Mouse (Mus musculus) lung, postnatal 0 days (tissue): Measurements from ENCODE around the gene Ablim1. TPM values are rescaled to one million over a fixed set of nuclear protein-coding genes. Genes with fewer than 3 reads are reported as not detected.
A peak's percentile ranks its signal among the peaks of the same experiment; 100 is the strongest.

Source experiments
- ATAC-seq: fragments of 200-750 bp; cut with Nextera tagmentation; 2 replicates; pipeline ENCODE4 v1.8.0; 2017; ENCODE audit warnings: moderate library complexity
- DNase-seq: peaks from one replicate; pipeline ENCODE4 v3.0.0-alpha.2; 2016; ENCODE audit warnings: low spot score
- H3K27ac ChIP-seq: fragments of 300-500 bp; sonication (generic); 2 replicates; pipeline ENCODE4 v1.5.1; 2014; ENCODE audit warnings: antibody characterized with exemption, mild to moderate bottlenecking, low read length, mixed read lengths
- H3K27me3 ChIP-seq: fragments of 300-500 bp; sonication (generic); replicated peaks from 2 replicates; pipeline ENCODE4 v1.6.1; 2014; ENCODE audit warnings: low read length, mixed read lengths; ENCODE audit not compliant: insufficient read depth
- H3K36me3 ChIP-seq: fragments of 300-500 bp; sonication (generic); 2 replicates; pipeline ENCODE4 v1.6.1; 2014; ENCODE audit warnings: low read length, mixed read lengths; ENCODE audit not compliant: insufficient read depth
- H3K4me1 ChIP-seq: fragments of 300-500 bp; sonication (generic); 2 replicates; pipeline ENCODE4 v1.6.1; 2014; ENCODE audit warnings: antibody characterized with exemption, low read depth, low read length, mixed read lengths; ENCODE audit not compliant: insufficient read depth
- H3K4me2 ChIP-seq: fragments of 300-500 bp; sonication (generic); replicated peaks from 2 replicates; pipeline ENCODE4 v1.6.1; 2014; ENCODE audit warnings: low read depth, mild to moderate bottlenecking, low read length, moderate library complexity, mixed read lengths
- H3K4me3 ChIP-seq: fragments of 300-500 bp; sonication (generic); 2 replicates; pipeline ENCODE4 v1.5.1; 2014; ENCODE audit warnings: low read depth, low read length
- H3K9ac ChIP-seq: fragments of 300-500 bp; sonication (generic); replicated peaks from 2 replicates; pipeline ENCODE4 v1.6.1; 2014; ENCODE audit warnings: low read depth, mild to moderate bottlenecking
- H3K9me3 ChIP-seq: fragments of 300-500 bp; sonication (generic); 2 replicates; pipeline ENCODE4 v1.6.1; 2016; ENCODE audit warnings: low read length, mixed read lengths
- CTCF ChIP-seq: IDR thresholded peaks from 2 replicates; pipeline ENCODE4 v1.5.1; 2016; ENCODE audit warnings: antibody characterized with exemption, mild to moderate bottlenecking
- EP300 ChIP-seq: IDR thresholded peaks from 2 replicates; pipeline ENCODE4 v1.6.1; 2016; ENCODE audit warnings: antibody characterized with exemption, mild to moderate bottlenecking, control low read depth
- WGBS: fragments of 180-500 bp; shearing (Covaris S2); extraction: QIAGEN DNeasy Blood & Tissue Kit; methylation state at CpG from one replicate; pipeline ENCODE4 v1.1.7; 2014; 5-methylcytosine and 5-hydroxymethylcytosine counted together
- polyA plus RNA-seq: library from polyadenylated mRNA; unstranded; fragments of >200 nt; fragmentation: Nextera tagmentation; extraction: Ambion mirVana; gene quantifications from 2 replicates; pipeline ENCODE4 v1.2.1, GENCODE M21; 2015

Gene Ablim1
- polyA plus RNA-seq, 1 experiment from 2014 or later: 50.1 TPM

DNA sequence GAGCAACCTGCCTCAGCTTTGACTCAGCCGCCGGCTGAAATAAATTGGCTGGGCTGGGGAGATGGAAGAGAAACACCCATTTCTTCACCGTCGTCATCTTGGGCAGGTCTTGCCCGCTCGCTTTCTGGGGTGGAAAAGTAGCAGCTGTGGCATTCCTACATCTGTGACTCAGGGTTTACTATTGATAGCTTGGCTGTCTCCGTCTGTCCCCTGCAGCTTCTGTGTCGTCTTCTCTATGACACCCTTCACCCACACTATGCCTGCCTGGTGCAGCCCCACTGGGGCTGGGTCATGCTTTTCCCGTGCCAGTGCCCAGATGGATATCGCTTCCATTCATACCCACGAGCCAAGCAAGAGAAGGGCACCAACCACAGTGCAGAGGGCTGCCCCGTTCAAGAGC lies 116.2 kb downstream of the Ablim1 start:
- 49% methylated on average over 12 of the region's 12 CpGs for WGBS
- TF ChIP-seq CTCF (no peak), EP300 (no peak)
- DNase-seq (peak; percentile 48), ATAC-seq (no peak)
- H3K4me2 ChIP-seq: 0 out of 2 replicates have a peak overlapping the region, but pooled peaks have one; percentile 5
- no peaks in the 10 kb centered on the region for H3K36me3 ChIP-seq
- H3K9me3 ChIP-seq: no peaks in the 10 kb centered on the region
- H3K4me3 ChIP-seq: no peak overlapping the region
- 0 out of 2 replicates have a peak overlapping the region, but pooled peaks have one; percentile 74 for H3K27ac ChIP-seq
- no peaks in the 10 kb centered on the region for H3K27me3 ChIP-seq
- peaks cover 42% of the 10 kb centered on the region for H3K4me1 ChIP-seq
- H3K9ac ChIP-seq: no peak overlapping the region

- ATAC-seq: no peak
- no peaks in the 10 kb centered on the region for H3K36me3 ChIP-seq
- TF ChIP-seq EP300: no peak
- no peak for TF ChIP-seq CTCF
- no peak for DNase-seq
- no peaks in the 10 kb centered on the region for H3K27me3 ChIP-seq
- peak overlapping the region; percentile 74 for H3K27ac ChIP-seq
- H3K9me3 ChIP-seq: no peaks in the 10 kb centered on the region
- H3K4me2 ChIP-seq: no peak overlapping the region
- 23% methylated on average over 5 of the region's 5 CpGs for WGBS
- H3K4me1 ChIP-seq: peaks cover 42% of the 10 kb centered on the region
- H3K9ac ChIP-seq: no peak overlapping the region
- 0 out of 2 replicates have a peak overlapping the region, but pooled peaks have one; percentile 42 for H3K4me3 ChIP-seq
These were observed 116.7 kb downstream of the Ablim1 start for GRCm38 (mm10) chr19:57198029-57198428.

- Histone ChIP-seq H3K9me3 (no peaks in the 10 kb centered on the region), H3K4me1 (peaks cover 37% of the 10 kb centered on the region), H3K27me3 (no peaks in the 10 kb centered on the region), H3K4me2 (peak overlapping the region; percentile 59), H3K27ac (peak overlapping the region; percentile 74), H3K4me3 (peak overlapping the region; percentile 42), H3K9ac (peak overlapping the region; percentile 10; the same call in 1 of the 2 replicates), H3K36me3 (no peaks in the 10 kb centered on the region)
- TF ChIP-seq CTCF: no peak; the same call in 1 of the 2 replicates
- TF ChIP-seq EP300: peak; percentile 85
- 1% methylated on average over 37 of the region's 37 CpGs for WGBS
- ATAC-seq (peak; percentile 82), DNase-seq (peak; percentile 95)
These were observed 117.5 kb downstream of the Ablim1 start for GRCm38 (mm10) chr19:57197043-57197817.

DNA sequence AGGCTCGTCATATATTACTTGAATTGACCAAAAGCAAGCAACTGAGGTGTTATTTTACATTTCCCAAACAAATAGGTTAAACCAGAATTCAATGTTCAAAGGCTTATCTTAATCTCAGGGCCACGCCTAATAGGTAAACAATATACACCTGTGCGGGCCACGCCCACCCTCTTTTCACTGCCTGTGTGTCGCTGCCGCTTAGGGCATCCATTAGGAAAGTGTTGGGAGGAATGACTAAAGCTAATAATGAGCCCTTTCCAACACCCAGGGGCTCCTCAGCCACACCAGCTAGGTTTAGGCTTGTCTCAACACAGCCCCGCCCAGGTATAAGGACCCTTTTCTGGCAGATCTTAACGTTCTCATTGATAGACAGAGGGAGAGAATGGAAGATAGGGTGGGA lies 118.1 kb downstream of the Ablim1 start:
- Histone ChIP-seq H3K36me3 (no peaks in the 10 kb centered on the region), H3K9me3 (no peaks in the 10 kb centered on the region), H3K27ac (peak overlapping the region; percentile 74), H3K27me3 (no peaks in the 10 kb centered on the region), H3K4me1 (peaks cover 31% of the 10 kb centered on the region), H3K4me3 (peak overlapping the region; percentile 42), H3K9ac (peak overlapping the region; percentile 10), H3K4me2 (peak overlapping the region; percentile 59)
- peak; percentile 76 for DNase-seq
- ATAC-seq: no peak
- TF ChIP-seq EP300 (no peak), CTCF (no peak)
- 29% methylated on average over 8 of the region's 8 CpGs for WGBS

GRCm38 (mm10) chr19:57195169-57195930 lies 119.4 kb downstream of the Ablim1 start:
- Histone ChIP-seq H3K27ac (no peak overlapping the region; the same call in 1 of the 2 replicates), H3K4me1 (peaks cover 20% of the 10 kb centered on the region), H3K4me2 (peak overlapping the region; percentile 59), H3K36me3 (no peaks in the 10 kb centered on the region), H3K4me3 (peak overlapping the region; percentile 42), H3K9me3 (no peaks in the 10 kb centered on the region), H3K9ac (peak overlapping the region; percentile 26; the same call in 1 of the 2 replicates), H3K27me3 (no peaks in the 10 kb centered on the region)
- TF ChIP-seq EP300 (no peak), CTCF (no peak)
- DNase-seq (no peak), ATAC-seq (no peak)
- WGBS: 85% methylated on average over 11 of the region's 11 CpGs

GRCm38 (mm10) chr19:57193958-57194357 lies 120.8 kb downstream of the Ablim1 start:
- Histone ChIP-seq H3K4me3 (0 out of 2 replicates have a peak overlapping the region, but pooled peaks have one; percentile 14), H3K4me1 (peaks cover 16% of the 10 kb centered on the region), H3K27ac (no peak overlapping the region), H3K27me3 (no peaks in the 10 kb centered on the region), H3K36me3 (no peaks in the 10 kb centered on the region), H3K9me3 (no peaks in the 10 kb centered on the region), H3K4me2 (peak overlapping the region; percentile 59; the same call in 1 of the 2 replicates), H3K9ac (no peak overlapping the region)
- WGBS: 82% methylated on average over 6 of the region's 6 CpGs
- TF ChIP-seq CTCF: peak; percentile 92
- no peak for TF ChIP-seq EP300
- DNase-seq (peak; percentile 71), ATAC-seq (peak; percentile 34; the same call in 1 of the 2 replicates)
